In the genomic region with DNA sequence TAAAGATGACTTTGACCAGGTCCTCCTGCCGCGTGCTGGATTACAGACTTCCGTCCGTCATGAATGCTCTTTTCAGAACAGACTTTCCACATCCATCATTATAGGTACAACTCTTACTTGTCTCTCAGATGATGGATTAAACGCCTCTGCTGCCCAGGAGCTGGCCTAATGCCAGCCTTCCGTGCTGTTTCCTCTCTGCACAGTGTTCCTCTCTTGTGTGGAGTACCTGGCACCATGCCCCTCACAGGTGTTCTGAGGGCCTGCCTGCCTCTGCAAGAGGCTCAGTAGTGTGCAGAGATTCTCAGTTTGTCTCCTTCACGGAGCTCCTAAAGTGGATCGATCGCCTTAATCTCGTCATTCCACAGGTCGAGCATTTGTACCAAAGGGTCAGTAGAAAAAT, we compare ENCODE assay signal across 10 mouse cellular contexts. TPM values are rescaled to one million over a fixed set of nuclear protein-coding genes. Genes with fewer than 3 reads are reported as not detected.
A peak's percentile ranks its signal among the peaks of the same experiment; 100 is the strongest.
DNase-seq lines count a peak whose midpoint lies in the region; ATAC-seq and TF ChIP-seq lines count a peak whose summit lies in the region.
"Had no signal": no experiment of that assay in that cellular context is flagged by ENCODE, and none has a peak within 500 bp of the region (broad histone marks: within the 10 kb centered on the region; RNA-seq: fewer than 3 reads in every experiment).

No protein-coding gene starts in this region.

- H3K4me1 ChIP-seq in heart, embryonic 13.5 days: peaks cover 25% of the 10 kb centered on the region
- H3K4me1 ChIP-seq in heart, embryonic 10.5 days: peaks cover 2% of the 10 kb centered on the region
- H3K4me1 ChIP-seq in E14TG2a.4 (replicated peaks; ENCODE audit: low read depth, low read length): peaks cover 92% of the 10 kb centered on the region

- H3K9ac ChIP-seq in heart, embryonic 13.5 days: no peak overlapping the region
- H3K9ac ChIP-seq: intestine, embryonic 15.5 days had no signal

- TF ChIP-seq CTCF in E14TG2a.4 (conservative IDR thresholded peaks at IDR 0.05; ENCODE audit: low read length): no peak

- H3K4me2 ChIP-seq in heart, embryonic 13.5 days: no peak overlapping the region
- H3K4me2 ChIP-seq: intestine, embryonic 15.5 days had no signal

- no peak overlapping the region for H3K4me3 ChIP-seq in heart, embryonic 13.5 days
- H3K4me3 ChIP-seq in heart, embryonic 10.5 days: no peak overlapping the region
- H3K4me3 ChIP-seq in E14TG2a.4 (replicated peaks; ENCODE audit: low read length): 0 out of 2 replicates have a peak overlapping the region, but pooled peaks have one; percentile 24
- H3K4me3 ChIP-seq: erythroblast, embryonic 14.5 days; intestine, embryonic 15.5 days had no signal

- H3K9me3 ChIP-seq in heart, embryonic 13.5 days: no peaks in the 10 kb centered on the region
- no peaks in the 10 kb centered on the region for H3K9me3 ChIP-seq in heart, embryonic 10.5 days
- no peaks in the 10 kb centered on the region for H3K9me3 ChIP-seq in E14TG2a.4 (ENCODE audit: low read length)
- H3K9me3 ChIP-seq: intestine, embryonic 15.5 days had no signal

- no peak for ATAC-seq in heart, embryonic 13.5 days (ENCODE audit: extremely low read depth, insufficient number of reproducible peaks, low FRiP score, low TSS enrichment)
- ATAC-seq in cerebellum, adult (ENCODE audit: insufficient number of reproducible peaks, low FRiP score, low TSS enrichment): peak; percentile 31; the same call in 1 of the 2 replicates
- no peak for ATAC-seq in megakaryocyte, adult 5-6 weeks (ENCODE audit: poor library complexity, severe bottlenecking)
- ATAC-seq: intestine, embryonic 15.5 days had no signal

- 75% methylated on average over 11 of the region's 11 CpGs for WGBS in heart, embryonic 13.5 days
- 77% methylated on average over 11 of the region's 11 CpGs for WGBS in heart, embryonic 10.5 days

- no peaks in the 10 kb centered on the region for H3K27me3 ChIP-seq in heart, embryonic 13.5 days (replicated peaks)
- H3K27me3 ChIP-seq in heart, embryonic 10.5 days (ENCODE audit: insufficient read depth, poor library complexity, severe bottlenecking): no peaks in the 10 kb centered on the region
- H3K27me3 ChIP-seq in E14TG2a.4 (ENCODE audit: insufficient read depth, low read length): no peaks in the 10 kb centered on the region
- H3K27me3 ChIP-seq: intestine, embryonic 15.5 days had no signal

- no peaks in the 10 kb centered on the region for H3K36me3 ChIP-seq in heart, embryonic 13.5 days
- no peaks in the 10 kb centered on the region for H3K36me3 ChIP-seq in heart, embryonic 10.5 days
- no peaks in the 10 kb centered on the region for H3K36me3 ChIP-seq in E14TG2a.4 (ENCODE audit: insufficient read depth, low read length)
- H3K36me3 ChIP-seq: intestine, embryonic 15.5 days had no signal

- peak overlapping the region; percentile 51 for H3K27ac ChIP-seq in heart, embryonic 13.5 days (replicated peaks)
- H3K27ac ChIP-seq in heart, embryonic 10.5 days: no peak overlapping the region
- H3K27ac ChIP-seq: intestine, embryonic 15.5 days had no signal

- no peak for DNase-seq in heart, embryonic 10.5 days (ENCODE audit: low spot score)
- peak; percentile 61 for DNase-seq in kidney, postnatal 14 days
- no peak for DNase-seq in layer of hippocampus, adult 9-10 months (ENCODE audit: low spot score)
- DNase-seq in thymus, postnatal 4 days: no peak

RNA-seq across cellular contexts. Expression of a gene that starts 19.7 kb away (rescaled TPM):
- 51.1 and 53.1 TPM in 2 replicates for polyA plus RNA-seq in heart, embryonic 13.5 days (2015; fragmentation: Nextera tagmentation; extraction: Ambion mirVana)
- polyA plus RNA-seq in heart, embryonic 10.5 days (2016; fragmentation: Nextera tagmentation; extraction: Ambion mirVana): 60.4 and 75.4 TPM in 2 replicates
- 19.6 and 22.4 TPM in 2 replicates for total RNA-seq in megakaryocyte, adult 5-6 weeks (2015)
- total RNA-seq in megakaryocyte, adult 5-6 weeks (2017): 82.8 and 90.2 TPM in 2 replicates

RNA-seq across cellular contexts. Expression of a gene that starts 26.8 kb away (rescaled TPM):
- polyA plus RNA-seq in heart, embryonic 13.5 days (2015; fragmentation: Nextera tagmentation; extraction: Ambion mirVana): 47.2 and 59.5 TPM in 2 replicates
- 88.9 and 128 TPM in 2 replicates for polyA plus RNA-seq in heart, embryonic 10.5 days (2016; fragmentation: Nextera tagmentation; extraction: Ambion mirVana)
- total RNA-seq in megakaryocyte, adult 5-6 weeks (2015): 3.3 and 8.2 TPM in 2 replicates
- 3.3 and 7.2 TPM in 2 replicates for total RNA-seq in megakaryocyte, adult 5-6 weeks (2017)

RNA-seq across cellular contexts. Expression of a gene that starts 42.8 kb away (rescaled TPM):
- polyA plus RNA-seq in heart, embryonic 13.5 days (2015; fragmentation: Nextera tagmentation; extraction: Ambion mirVana): 8.5 and 9.2 TPM in 2 replicates
- 9.1 and 14.3 TPM in 2 replicates for polyA plus RNA-seq in heart, embryonic 10.5 days (2016; fragmentation: Nextera tagmentation; extraction: Ambion mirVana)
- total RNA-seq in megakaryocyte, adult 5-6 weeks (2015): 24.9 and 26.9 TPM in 2 replicates
- total RNA-seq in megakaryocyte, adult 5-6 weeks (2017): 25.5 and 25.7 TPM in 2 replicates

RNA-seq across cellular contexts. Expression of a gene that starts 54.0 kb away (rescaled TPM):
- 1.1 and 1.7 TPM in 2 replicates for polyA plus RNA-seq in heart, embryonic 13.5 days (2015; fragmentation: Nextera tagmentation; extraction: Ambion mirVana)
- polyA plus RNA-seq in heart, embryonic 10.5 days (2016; fragmentation: Nextera tagmentation; extraction: Ambion mirVana): 0.74 and 1.8 TPM in 2 replicates
- total RNA-seq in megakaryocyte, adult 5-6 weeks (2015): not detected in 2 replicates
- total RNA-seq in megakaryocyte, adult 5-6 weeks (2017): not detected in 2 replicates

RNA-seq across cellular contexts. Expression of a gene that starts 54.5 kb away (rescaled TPM):
- polyA plus RNA-seq in heart, embryonic 13.5 days (2015; fragmentation: Nextera tagmentation; extraction: Ambion mirVana): 36.8 and 41.2 TPM in 2 replicates
- polyA plus RNA-seq in heart, embryonic 10.5 days (2016; fragmentation: Nextera tagmentation; extraction: Ambion mirVana): 40.1 and 41.8 TPM in 2 replicates
- total RNA-seq in megakaryocyte, adult 5-6 weeks (2015): 20.8 and 22.0 TPM in 2 replicates
- 27.0 and 27.5 TPM in 2 replicates for total RNA-seq in megakaryocyte, adult 5-6 weeks (2017)
